Mouse (Mus musculus) neural tube, embryonic 11.5 days (tissue): ENCODE measurements around the gene Pard3. TPM values are rescaled to one million over a fixed set of nuclear protein-coding genes. Genes with fewer than 3 reads are reported as not detected.

Experiments
- ATAC-seq: fragments of 200-750 bp; cut with Nextera tagmentation; 2 replicates; pipeline ENCODE4 v1.8.0; 2017; ENCODE audit warnings: moderate number of reproducible peaks, mild to moderate bottlenecking, moderate TSS enrichment, moderate library complexity; ENCODE audit not compliant: insufficient read depth, low FRiP score, low TSS enrichment
- DNase-seq: peaks from one replicate; pipeline ENCODE4 v3.0.0-alpha.2; 2015; ENCODE audit warnings: low spot score
- H3K27ac ChIP-seq: fragments of 300-500 bp; sonication (generic); 2 replicates; pipeline ENCODE4 v1.5.1; 2014; ENCODE audit warnings: low read depth, mild to moderate bottlenecking, low read length
- H3K27me3 ChIP-seq: fragments of 300-500 bp; sonication (generic); 2 replicates; pipeline ENCODE4 v1.6.1; 2014; ENCODE audit warnings: mild to moderate bottlenecking, low read length, mixed read lengths; ENCODE audit not compliant: control insufficient read depth, insufficient read depth
- H3K36me3 ChIP-seq: fragments of 300-500 bp; sonication (generic); 2 replicates; pipeline ENCODE4 v1.6.1; 2014; ENCODE audit warnings: mild to moderate bottlenecking, low read length, moderate library complexity, mixed read lengths; ENCODE audit not compliant: control insufficient read depth, insufficient read depth
- H3K4me1 ChIP-seq: fragments of 300-500 bp; sonication (generic); 2 replicates; pipeline ENCODE4 v1.6.1; 2014; ENCODE audit warnings: low read length, mixed read lengths; ENCODE audit not compliant: control insufficient read depth, insufficient read depth
- H3K4me2 ChIP-seq: fragments of 300-500 bp; sonication (generic); 2 replicates; pipeline ENCODE4 v1.6.1; 2014; ENCODE audit warnings: low read depth, mild to moderate bottlenecking, moderate library complexity
- H3K4me3 ChIP-seq: fragments of 300-500 bp; sonication (generic); 2 replicates; pipeline ENCODE4 v1.5.1; 2014; ENCODE audit warnings: low read depth, low read length
- H3K9ac ChIP-seq: fragments of 300-500 bp; sonication (generic); 2 replicates; pipeline ENCODE4 v1.6.1; 2014; ENCODE audit warnings: mild to moderate bottlenecking, low read length
- H3K9me3 ChIP-seq: fragments of 300-500 bp; sonication (generic); 2 replicates; pipeline ENCODE4 v1.6.1; 2016; ENCODE audit warnings: low read length; ENCODE audit not compliant: control insufficient read depth
- WGBS: fragments of 180-500 bp; shearing (Covaris S2); extraction: QIAGEN DNeasy Blood & Tissue Kit; methylation state at CpG from one replicate; pipeline ENCODE4 v1.1.7; 2014; 5-methylcytosine and 5-hydroxymethylcytosine counted together
- polyA plus RNA-seq: library from polyadenylated mRNA; unstranded; fragments of >200 nt; fragmentation: Nextera tagmentation; extraction: Ambion mirVana; gene quantifications from 2 replicates; pipeline ENCODE4 v1.2.1, GENCODE M21; 2014

The Pard3 gene
- polyA plus RNA-seq, 1 experiment from 2014 or later, result 37.5 TPM

DNA sequence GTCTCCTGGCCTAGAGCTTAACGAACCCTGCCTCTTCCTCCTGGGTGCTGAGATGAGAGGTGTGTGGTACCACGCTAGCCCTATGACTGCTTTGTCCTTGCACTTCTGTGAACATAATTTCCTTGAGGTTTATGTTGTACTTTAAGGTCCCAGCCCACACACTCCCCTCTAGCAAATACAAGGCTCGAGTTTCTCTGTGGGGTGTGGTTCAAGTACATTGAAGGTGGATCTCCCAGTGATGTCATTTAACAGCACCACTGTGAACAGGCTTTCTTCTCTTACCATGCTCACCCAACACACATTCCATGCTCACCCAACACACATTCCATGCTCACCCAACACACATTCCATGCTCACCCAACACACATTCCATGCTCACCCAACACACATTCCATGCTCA, 193.4 kb downstream of the Pard3 start:
- H3K4me2 ChIP-seq, result no peak overlapping the region
- DNase-seq, result no peak
- WGBS, result 98% methylated on average over 3 of the region's 3 CpGs
- no peak for ATAC-seq
- no peak overlapping the region for H3K9ac ChIP-seq
- no peak overlapping the region for H3K27ac ChIP-seq
- no peaks in the 10 kb centered on the region for H3K36me3 ChIP-seq
- 0 out of 2 replicates have a peak, but pooled peaks cover 2% of the 10 kb centered on the region for H3K4me1 ChIP-seq
- H3K9me3 ChIP-seq, result no peaks in the 10 kb centered on the region
- no peaks in the 10 kb centered on the region for H3K27me3 ChIP-seq
- H3K4me3 ChIP-seq, result no peak overlapping the region

DNA sequence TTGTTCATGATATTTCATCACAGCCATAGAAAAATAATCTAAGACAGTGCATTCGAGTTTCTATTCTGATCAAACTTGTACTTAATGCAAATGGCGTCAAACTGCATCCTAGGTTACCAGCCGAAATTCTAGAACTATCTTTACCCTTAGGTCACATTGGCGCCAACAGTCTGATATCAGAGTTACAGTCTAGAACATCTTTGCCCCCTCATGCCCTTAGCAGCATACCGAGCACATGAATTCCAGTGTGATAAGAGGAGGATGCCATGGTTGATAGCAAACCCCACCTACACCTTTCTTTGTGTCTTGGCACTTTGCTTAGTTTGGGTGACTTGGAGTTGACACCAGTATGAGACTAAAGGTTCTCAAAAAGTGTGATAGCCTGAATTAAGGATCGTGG, 197.4 kb downstream of the Pard3 start:
- Histone ChIP-seq H3K9ac (no peak overlapping the region), H3K36me3 (no peaks in the 10 kb centered on the region), H3K9me3 (no peaks in the 10 kb centered on the region), H3K27me3 (no peaks in the 10 kb centered on the region), H3K4me1 (no peaks in the 10 kb centered on the region), H3K27ac (no peak overlapping the region), H3K4me3 (no peak overlapping the region), H3K4me2 (no peak overlapping the region)
- no peak for DNase-seq
- 94% methylated on average over 6 of the region's 6 CpGs for WGBS
- no peak for ATAC-seq

DNA sequence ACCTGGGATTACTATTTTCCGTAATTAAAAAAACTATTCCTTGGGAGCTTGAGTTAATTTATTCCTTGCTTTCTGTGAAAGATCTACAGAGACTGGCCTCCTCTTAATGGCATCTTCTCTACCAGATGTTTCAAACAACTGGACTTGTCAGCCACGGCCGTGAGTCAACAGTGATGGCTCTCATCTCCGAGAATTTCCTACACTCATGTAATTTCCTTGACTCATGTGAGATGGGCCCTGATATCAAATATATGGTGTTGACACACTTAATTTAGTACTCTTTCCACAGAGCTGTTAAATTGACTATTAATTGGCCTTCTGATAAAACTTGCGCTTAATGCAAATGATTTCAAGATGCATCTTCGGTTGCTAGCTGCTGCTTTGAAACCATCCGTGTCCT, 198.3 kb downstream of the Pard3 start:
- no peaks in the 10 kb centered on the region for H3K9me3 ChIP-seq
- no peak overlapping the region for H3K9ac ChIP-seq
- ATAC-seq (no peak), DNase-seq (no peak)
- no peaks in the 10 kb centered on the region for H3K27me3 ChIP-seq
- H3K27ac ChIP-seq, result no peak overlapping the region
- H3K4me3 ChIP-seq, result no peak overlapping the region
- H3K4me1 ChIP-seq, result 0 out of 2 replicates have a peak, but pooled peaks cover 2% of the 10 kb centered on the region
- H3K4me2 ChIP-seq, result no peak overlapping the region
- 84% methylated on average over 7 of the region's 7 CpGs for WGBS
- no peaks in the 10 kb centered on the region for H3K36me3 ChIP-seq

DNA sequence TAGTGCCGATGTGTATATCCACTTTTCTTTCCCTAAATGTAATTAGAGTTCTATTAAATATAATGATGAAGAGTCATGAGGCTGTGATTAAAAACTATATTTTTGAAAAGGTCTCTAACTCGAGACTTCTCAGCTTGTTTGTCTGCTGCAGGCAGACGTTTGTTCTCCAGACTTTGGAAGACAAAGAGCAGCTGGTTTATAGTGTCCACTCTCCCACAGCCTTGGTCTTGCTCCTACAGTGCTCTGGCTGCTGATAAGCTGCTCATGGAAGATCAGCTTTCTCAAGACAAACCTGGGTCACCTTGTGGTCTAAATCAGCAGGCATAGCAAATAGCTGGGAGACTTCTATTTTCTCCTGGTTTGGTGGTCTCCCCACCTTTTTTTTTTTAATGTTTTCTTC, 198.7 kb downstream of the Pard3 start:
- Histone ChIP-seq H3K4me1 (peaks cover 2% of the 10 kb centered on the region; the same call in 1 of the 2 replicates), H3K9ac (no peak overlapping the region), H3K4me3 (no peak overlapping the region), H3K27me3 (no peaks in the 10 kb centered on the region), H3K9me3 (no peaks in the 10 kb centered on the region), H3K27ac (no peak overlapping the region), H3K36me3 (no peaks in the 10 kb centered on the region), H3K4me2 (no peak overlapping the region)
- DNase-seq (no peak), ATAC-seq (no peak)
- WGBS, result 67% methylated on average over 3 of the region's 3 CpGs

DNA sequence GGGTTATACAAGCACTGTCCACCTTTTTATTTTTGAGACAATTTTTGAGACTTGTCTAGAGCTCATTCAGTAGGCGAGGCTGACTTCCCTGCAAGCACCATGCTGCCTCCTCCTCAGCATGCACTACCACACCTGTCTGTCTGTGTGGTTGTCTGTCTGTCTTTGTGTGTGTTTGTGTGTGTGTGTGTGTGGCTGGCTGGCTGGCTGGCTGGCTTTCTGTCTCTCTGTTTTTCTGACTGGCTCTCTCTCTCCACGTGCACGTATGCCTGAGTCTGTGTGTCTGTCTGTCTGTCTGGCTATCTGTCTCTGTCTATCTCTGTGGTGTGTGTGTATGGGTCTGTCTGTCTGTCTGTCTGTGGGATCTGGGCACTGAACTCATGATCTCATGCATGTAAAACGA, 199.2 kb downstream of the Pard3 start:
- no peak overlapping the region for H3K27ac ChIP-seq
- H3K36me3 ChIP-seq, result no peaks in the 10 kb centered on the region
- peaks cover 5% of the 10 kb centered on the region; the same call in 1 of the 2 replicates for H3K4me1 ChIP-seq
- no peaks in the 10 kb centered on the region for H3K27me3 ChIP-seq
- no peak overlapping the region for H3K4me3 ChIP-seq
- WGBS, result 87% methylated on average over 4 of the region's 4 CpGs
- no peak overlapping the region for H3K4me2 ChIP-seq
- no peak overlapping the region for H3K9ac ChIP-seq
- no peak for ATAC-seq
- no peaks in the 10 kb centered on the region for H3K9me3 ChIP-seq
- no peak for DNase-seq

DNA sequence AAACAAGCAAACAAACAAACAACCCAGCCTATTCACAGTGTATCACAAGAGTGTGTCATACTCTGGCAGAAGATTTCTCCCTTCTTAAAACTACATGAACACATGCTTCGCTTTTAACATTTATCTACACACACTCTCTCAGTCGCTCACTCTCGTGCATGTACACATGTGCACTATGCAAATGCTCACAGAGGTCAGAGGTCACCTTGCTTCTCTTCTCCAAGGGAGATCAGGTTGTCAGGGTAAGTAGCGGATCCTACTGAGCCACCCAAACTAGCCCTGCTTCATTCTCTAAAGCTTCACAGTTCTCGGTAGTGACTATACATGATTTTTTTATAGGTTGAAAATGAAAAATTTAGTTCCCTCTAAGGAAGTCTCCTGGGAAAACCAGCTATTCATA, 199.8 kb downstream of the Pard3 start:
- Histone ChIP-seq H3K27ac (no peak overlapping the region), H3K27me3 (no peaks in the 10 kb centered on the region), H3K4me2 (no peak overlapping the region), H3K4me1 (peaks cover 5% of the 10 kb centered on the region; the same call in 1 of the 2 replicates), H3K4me3 (no peak overlapping the region), H3K36me3 (no peaks in the 10 kb centered on the region), H3K9ac (no peak overlapping the region), H3K9me3 (no peaks in the 10 kb centered on the region)
- DNase-seq (no peak), ATAC-seq (no peak)
- 49% methylated on average over 5 of the region's 5 CpGs for WGBS

DNA sequence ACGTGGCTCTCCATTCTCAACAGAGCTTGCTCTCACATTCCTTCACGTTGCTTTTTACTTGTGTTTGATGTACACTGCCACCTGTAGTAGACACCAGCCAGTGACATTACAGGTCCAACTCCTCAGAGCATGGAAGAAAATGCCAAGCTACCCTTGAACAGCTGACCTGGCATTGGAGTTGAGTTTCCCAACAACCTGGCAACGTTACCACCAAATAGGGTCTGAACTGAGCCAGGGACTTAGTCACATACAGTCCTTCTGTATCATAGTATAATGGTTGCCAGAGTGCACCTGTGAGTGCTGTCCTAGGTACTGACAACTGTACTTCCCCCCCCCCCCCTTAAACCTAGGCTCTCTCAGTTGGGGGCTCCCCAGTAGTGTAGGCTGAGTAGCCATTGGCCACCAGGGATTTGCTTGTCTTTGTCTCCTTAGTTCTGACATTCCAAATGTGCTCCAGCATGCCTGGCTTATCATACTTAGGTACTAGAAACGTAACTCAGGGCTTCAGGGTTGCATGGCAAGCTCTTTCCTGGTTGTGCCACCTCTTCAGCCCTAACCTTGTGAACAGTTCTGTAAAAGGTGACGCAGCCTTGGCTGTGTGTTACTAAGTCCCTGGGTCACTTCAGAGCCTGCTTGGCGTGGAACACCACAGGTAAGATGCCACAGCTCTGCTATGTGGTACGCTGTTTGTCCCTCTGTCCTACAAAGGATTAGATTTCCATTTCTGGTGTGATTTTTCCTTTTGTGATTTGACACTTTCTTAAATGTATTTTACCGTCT, 201.2 kb downstream of the Pard3 start:
- Histone ChIP-seq H3K27me3 (0 out of 2 replicates have a peak, but pooled peaks cover under 1% of the 10 kb centered on the region), H3K27ac (no peak overlapping the region), H3K36me3 (no peaks in the 10 kb centered on the region), H3K4me3 (no peak overlapping the region), H3K4me1 (peaks cover 5% of the 10 kb centered on the region; the same call in 1 of the 2 replicates), H3K4me2 (no peak overlapping the region), H3K9ac (no peak overlapping the region), H3K9me3 (no peaks in the 10 kb centered on the region)
- WGBS, result 86% methylated on average over 8 of the region's 8 CpGs
- no peak for DNase-seq
- ATAC-seq, result no peak

DNA sequence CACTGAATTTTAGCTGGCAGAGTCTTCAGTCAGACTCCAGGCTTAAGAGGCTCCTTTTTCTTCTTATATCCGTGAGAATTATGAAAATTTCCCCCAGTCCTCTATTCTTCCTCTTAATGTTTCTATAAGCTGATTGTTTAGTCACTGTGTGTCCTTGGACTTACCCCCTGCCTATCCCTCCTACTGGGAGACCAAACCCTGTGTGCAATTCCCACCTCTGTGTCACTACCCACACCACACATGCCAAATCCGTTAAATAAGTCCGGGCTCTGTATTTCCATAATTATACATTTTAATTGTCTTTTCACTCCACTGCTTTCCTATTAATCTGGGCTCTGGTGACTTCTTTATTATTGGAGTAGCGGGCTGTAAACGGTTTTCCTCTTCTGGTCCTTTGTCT, 203.1 kb downstream of the Pard3 start:
- Histone ChIP-seq H3K4me2 (no peak overlapping the region), H3K4me1 (peaks cover 5% of the 10 kb centered on the region; the same call in 1 of the 2 replicates), H3K9ac (no peak overlapping the region), H3K27me3 (0 out of 2 replicates have a peak, but pooled peaks cover 2% of the 10 kb centered on the region), H3K27ac (no peak overlapping the region), H3K4me3 (no peak overlapping the region), H3K9me3 (no peaks in the 10 kb centered on the region), H3K36me3 (no peaks in the 10 kb centered on the region)
- ATAC-seq (no peak), DNase-seq (no peak)
- 42% methylated on average over 5 of the region's 5 CpGs for WGBS
